Mouse (Mus musculus) midbrain, postnatal 0 days (tissue): Measurements from ENCODE around the gene Thoc6. TPM values are rescaled to one million over a fixed set of nuclear protein-coding genes. Genes with fewer than 3 reads are reported as not detected.

Experiments
- ATAC-seq: fragments of 200-750 bp; cut with Nextera tagmentation; 2 replicates; pipeline ENCODE4 v1.8.0; 2017; ENCODE audit warnings: moderate number of reproducible peaks, mild to moderate bottlenecking, moderate TSS enrichment, moderate library complexity; ENCODE audit not compliant: low FRiP score
- DNase-seq: peaks from one replicate; pipeline ENCODE4 v3.0.0-alpha.2; 2015; ENCODE audit warnings: low spot score
- H3K27ac ChIP-seq: fragments of 300-500 bp; sonication (generic); 2 replicates; pipeline ENCODE4 v1.5.1; 2014; ENCODE audit warnings: low read depth, mild to moderate bottlenecking, low read length, mixed read lengths
- H3K27me3 ChIP-seq: fragments of 300-500 bp; sonication (generic); 2 replicates; pipeline ENCODE4 v1.6.1; 2014; ENCODE audit warnings: low read length, control low read depth, mixed read lengths; ENCODE audit not compliant: insufficient read depth
- H3K36me3 ChIP-seq: fragments of 300-500 bp; sonication (generic); 2 replicates; pipeline ENCODE4 v1.6.1; 2014; ENCODE audit warnings: low read length, control low read depth, mixed read lengths; ENCODE audit not compliant: insufficient read depth
- H3K4me1 ChIP-seq: fragments of 300-500 bp; sonication (generic); 2 replicates; pipeline ENCODE4 v1.6.1; 2014; ENCODE audit warnings: mild to moderate bottlenecking, control low read depth, antibody characterized with exemption, low read length, mixed read lengths; ENCODE audit not compliant: insufficient read depth
- H3K4me2 ChIP-seq: fragments of 300-500 bp; sonication (generic); 2 replicates; pipeline ENCODE4 v1.6.1; 2014; ENCODE audit warnings: low read depth, mild to moderate bottlenecking, low read length, mixed read lengths; ENCODE audit not compliant: poor library complexity, severe bottlenecking
- H3K4me3 ChIP-seq: fragments of 300-500 bp; sonication (generic); 2 replicates; pipeline ENCODE4 v1.5.1; 2014; ENCODE audit warnings: low read depth, mild to moderate bottlenecking, low read length, moderate library complexity
- H3K9ac ChIP-seq: fragments of 300-500 bp; sonication (generic); replicated peaks from 2 replicates; pipeline ENCODE4 v1.6.1; 2014; ENCODE audit warnings: mild to moderate bottlenecking, low read length, moderate library complexity, mixed read lengths; ENCODE audit not compliant: poor library complexity, severe bottlenecking
- H3K9me3 ChIP-seq: fragments of 300-500 bp; sonication (generic); 2 replicates; pipeline ENCODE4 v1.6.1; 2016; ENCODE audit warnings: low read length, control low read depth
- CTCF ChIP-seq: IDR thresholded peaks from 2 replicates; pipeline ENCODE4 v1.5.1; 2016; ENCODE audit warnings: antibody characterized with exemption, mild to moderate bottlenecking
- WGBS: fragments of 180-500 bp; shearing (Covaris S2); extraction: QIAGEN DNeasy Blood & Tissue Kit; methylation state at CpG from one replicate; pipeline ENCODE4 v1.1.7; 2014; 5-methylcytosine and 5-hydroxymethylcytosine counted together
- polyA plus RNA-seq: library from polyadenylated mRNA; unstranded; fragments of >200 nt; fragmentation: Nextera tagmentation; extraction: Ambion mirVana; gene quantifications from 2 replicates; pipeline ENCODE4 v1.2.1, GENCODE M21; 2015
- total RNA-seq: library from RNA; depleted of rRNA; stranded (reverse); fragments of >200 nt; gene quantifications from 2 replicates; pipeline ENCODE4 v1.2.3, GENCODE M21; 2014

The Thoc6 gene
- total and polyA plus RNA-seq, 2 experiments from 2014 or later: 16.7 to 21.1 TPM

GRCm38 (mm10) chr17:23705525-23706104 lies 31.9 kb upstream of the Thoc6 start:
- no peaks in the 10 kb centered on the region for H3K27me3 ChIP-seq
- ATAC-seq (no peak), DNase-seq (no peak)
- H3K27ac ChIP-seq: no peak overlapping the region
- H3K9me3 ChIP-seq: no peaks in the 10 kb centered on the region
- WGBS: 81% methylated on average over 7 of the region's 7 CpGs
- no peak overlapping the region for H3K4me3 ChIP-seq
- no peak for TF ChIP-seq CTCF
- no peaks in the 10 kb centered on the region for H3K4me1 ChIP-seq
- H3K9ac ChIP-seq: no peak overlapping the region
- no peaks in the 10 kb centered on the region for H3K36me3 ChIP-seq
- H3K4me2 ChIP-seq: no peak overlapping the region

DNA sequence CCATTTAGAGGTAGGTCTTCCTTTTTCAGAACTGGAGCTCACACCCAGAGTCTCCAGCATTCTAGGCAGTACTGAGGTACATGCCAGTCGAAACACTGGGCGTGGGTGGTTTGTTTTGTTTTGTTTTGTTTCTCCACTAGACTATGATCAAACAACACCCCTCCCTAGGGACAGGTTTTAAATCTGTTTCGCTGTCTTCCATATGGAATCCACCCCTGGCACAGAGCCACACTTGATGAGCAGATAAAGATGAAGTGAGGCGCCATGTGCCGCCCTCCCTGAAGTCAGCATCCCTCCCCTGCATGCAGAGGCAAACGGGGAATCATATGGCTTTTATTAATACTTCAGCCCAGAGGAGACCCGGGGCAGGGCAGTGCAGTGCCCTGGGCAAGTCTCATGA lies 31.1 kb upstream of the Thoc6 start:
- Histone ChIP-seq H3K27me3 (no peaks in the 10 kb centered on the region), H3K4me1 (no peaks in the 10 kb centered on the region), H3K4me2 (no peak overlapping the region), H3K9me3 (no peaks in the 10 kb centered on the region), H3K9ac (no peak overlapping the region), H3K4me3 (no peak overlapping the region), H3K27ac (no peak overlapping the region), H3K36me3 (no peaks in the 10 kb centered on the region)
- DNase-seq (peak; percentile 17), ATAC-seq (no peak)
- WGBS: 54% methylated on average over 7 of the region's 7 CpGs
- TF ChIP-seq CTCF: no peak

DNA sequence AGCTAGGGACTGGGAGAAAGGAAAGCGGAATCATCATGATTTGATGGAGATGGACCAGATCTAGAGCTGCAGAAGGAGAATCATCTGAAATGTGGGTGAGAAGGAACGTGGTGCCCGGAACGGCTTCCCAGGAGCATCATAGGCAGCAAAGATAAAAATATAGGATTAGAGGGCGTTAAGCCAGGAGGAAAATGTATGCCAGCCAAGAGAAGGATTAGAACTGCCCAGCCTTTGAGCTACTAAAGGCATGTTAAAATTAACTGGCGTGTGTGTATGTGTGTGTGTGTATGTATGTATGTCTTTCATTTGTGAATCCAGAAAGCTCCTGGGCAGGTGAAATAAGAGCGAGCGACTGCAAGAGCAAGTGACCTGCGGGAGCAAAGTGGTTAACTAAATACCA lies 29.6 kb upstream of the Thoc6 start:
- 76% methylated on average over 9 of the region's 9 CpGs for WGBS
- H3K4me3 ChIP-seq: no peak overlapping the region
- DNase-seq: no peak
- no peak for ATAC-seq
- no peak overlapping the region for H3K9ac ChIP-seq
- no peak overlapping the region for H3K27ac ChIP-seq
- H3K36me3 ChIP-seq: no peaks in the 10 kb centered on the region
- TF ChIP-seq CTCF: no peak
- H3K9me3 ChIP-seq: no peaks in the 10 kb centered on the region
- no peak overlapping the region for H3K4me2 ChIP-seq
- peaks cover 4% of the 10 kb centered on the region for H3K27me3 ChIP-seq
- no peaks in the 10 kb centered on the region for H3K4me1 ChIP-seq

- WGBS: 0% methylated on average over 26 of the region's 28 CpGs
- no peaks in the 10 kb centered on the region for H3K9me3 ChIP-seq
- peak; percentile 83 for TF ChIP-seq CTCF
- no peaks in the 10 kb centered on the region for H3K36me3 ChIP-seq
- H3K27ac ChIP-seq: 0 out of 2 replicates have a peak overlapping the region, but pooled peaks have one; percentile 34
- DNase-seq: peak; percentile 95
- H3K4me2 ChIP-seq: peak overlapping the region; percentile 94
- H3K4me1 ChIP-seq: no peaks in the 10 kb centered on the region
- peak; percentile 95 for ATAC-seq
- H3K4me3 ChIP-seq: peak overlapping the region; percentile 66
- H3K9ac ChIP-seq: peak overlapping the region; percentile 55
- peaks cover 8% of the 10 kb centered on the region for H3K27me3 ChIP-seq
Observed at GRCm38 (mm10) chr17:23700079-23700478, 26.4 kb upstream of the Thoc6 start.

GRCm38 (mm10) chr17:23699131-23700077 lies 25.7 kb upstream of the Thoc6 start:
- no peak for DNase-seq
- Histone ChIP-seq H3K27ac (peak overlapping the region; percentile 34; the same call in 1 of the 2 replicates), H3K4me3 (peak overlapping the region; percentile 66), H3K36me3 (no peaks in the 10 kb centered on the region), H3K9me3 (no peaks in the 10 kb centered on the region), H3K4me1 (no peaks in the 10 kb centered on the region), H3K27me3 (peaks cover 8% of the 10 kb centered on the region), H3K4me2 (peak overlapping the region; percentile 94), H3K9ac (peak overlapping the region; percentile 55)
- WGBS: under 1% methylated on average over 61 of the region's 101 CpGs
- ATAC-seq: peak; percentile 57
- no peak for TF ChIP-seq CTCF

DNA sequence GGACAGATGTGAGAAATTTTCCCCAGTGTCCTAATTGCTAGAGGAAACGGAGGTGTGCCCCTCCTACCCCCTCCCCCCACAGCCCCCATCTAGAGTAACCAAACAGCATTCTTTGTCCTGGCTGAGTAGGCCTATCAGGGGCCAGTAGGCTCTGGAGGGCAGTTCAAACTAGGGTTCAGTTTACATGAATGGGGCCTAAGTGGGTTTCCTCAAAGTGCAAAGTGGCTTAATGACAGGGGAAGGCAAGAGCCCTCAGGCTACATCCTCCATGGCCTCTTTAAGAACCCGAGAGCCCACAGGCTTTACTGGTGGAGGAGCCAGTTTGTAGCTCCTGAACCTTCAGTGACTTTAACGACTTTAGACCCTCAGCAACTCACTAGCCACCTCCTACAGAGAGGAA lies 22.1 kb upstream of the Thoc6 start:
- no peak for ATAC-seq

More for the DNA sequence above, 22.1 kb upstream of the Thoc6 start:
- no peak overlapping the region for H3K4me2 ChIP-seq
- no peak for DNase-seq
- 17% methylated on average over 3 of the region's 3 CpGs for WGBS
- no peak overlapping the region for H3K9ac ChIP-seq
- H3K4me1 ChIP-seq: no peaks in the 10 kb centered on the region
- H3K36me3 ChIP-seq: no peaks in the 10 kb centered on the region
- no peak overlapping the region for H3K27ac ChIP-seq
- H3K9me3 ChIP-seq: no peaks in the 10 kb centered on the region
- H3K27me3 ChIP-seq: peaks cover 8% of the 10 kb centered on the region
- TF ChIP-seq CTCF: no peak
- no peak overlapping the region for H3K4me3 ChIP-seq
